Mouse (Mus musculus): ENCODE results near the gene G3bp1. TPM values are rescaled to one million over a fixed set of nuclear protein-coding genes. Genes with fewer than 3 reads are reported as not detected.
A peak's percentile ranks its signal among the peaks of the same experiment; 100 is the strongest.

G3bp1 gene
- total and polyA plus RNA-seq, 2 experiments from 2014 or later, result 48.5 to 59.4 TPM

DNA sequence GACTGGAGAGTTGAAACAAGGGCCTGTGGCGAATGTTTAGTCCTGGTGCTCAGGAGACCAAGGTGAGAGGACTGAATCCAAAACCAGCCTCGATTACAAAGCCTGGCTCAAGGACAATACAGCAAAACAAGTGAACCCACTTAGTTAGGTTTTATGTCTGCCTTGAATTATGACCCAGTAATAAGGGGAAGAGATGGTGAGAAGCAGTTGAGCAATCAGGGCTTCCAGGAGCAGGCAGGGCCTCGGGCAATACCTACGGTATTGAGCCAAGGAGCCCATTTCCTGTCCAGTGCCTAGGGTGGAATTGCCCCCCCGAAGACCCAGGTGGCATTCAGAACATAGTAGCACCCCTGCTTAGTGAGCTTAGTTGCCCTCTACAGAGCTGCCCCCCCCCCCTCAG is 33.4 kb downstream of the G3bp1 start:
- no peaks in the 10 kb centered on the region for H3K4me1 ChIP-seq (ENCODE audit: control insufficient read depth, insufficient read depth)
- H3K4me2 ChIP-seq (ENCODE audit: low read depth, low read length), result no peak overlapping the region
- no peak overlapping the region for H3K4me3 ChIP-seq (ENCODE audit: low read depth, low read length)
- no peak overlapping the region for H3K9ac ChIP-seq (replicated peaks; ENCODE audit: low read depth, low read length)
- TF ChIP-seq CTCF (IDR thresholded peaks at IDR 0.05; ENCODE audit: low read depth) (no peak), EP300 (IDR thresholded peaks at IDR 0.05; ENCODE audit: low read depth) (no peak)
- H3K9me3 ChIP-seq (replicated peaks; ENCODE audit: control insufficient read depth, low read length), result no peaks in the 10 kb centered on the region
- H3K27ac ChIP-seq (ENCODE audit: low read depth), result no peak overlapping the region
- 81% methylated on average over 5 of the region's 5 CpGs for WGBS
- H3K27me3 ChIP-seq (ENCODE audit: control insufficient read depth, insufficient read depth, low read length), result no peaks in the 10 kb centered on the region
- ATAC-seq (ENCODE audit: insufficient read depth, low read depth) (no peak), DNase-seq (ENCODE audit: low spot score) (no peak)
- H3K36me3 ChIP-seq (replicated peaks; ENCODE audit: control insufficient read depth, insufficient read depth, low read length), result peaks cover 40% of the 10 kb centered on the region

DNA sequence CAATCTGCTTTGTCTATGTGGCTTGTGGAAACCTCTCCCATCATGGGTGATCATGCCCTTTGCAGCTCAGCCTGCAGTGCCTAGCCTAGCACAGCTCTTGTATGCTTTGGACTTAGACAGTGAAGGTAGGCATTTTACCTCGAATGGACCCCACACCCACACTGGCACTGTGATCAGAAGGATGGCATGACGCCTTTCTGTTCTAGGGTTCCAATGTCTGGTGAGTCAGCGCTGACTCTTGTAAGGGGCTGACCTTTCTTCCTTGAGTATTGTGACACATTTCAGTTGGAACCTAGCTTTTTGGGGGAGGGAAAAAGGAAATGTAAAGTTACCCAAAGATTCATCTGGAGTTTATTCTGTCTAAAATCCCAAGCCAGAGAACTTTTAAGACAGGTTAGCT is 36.0 kb downstream of the G3bp1 start:
- Histone ChIP-seq H3K4me1 (ENCODE audit: control insufficient read depth, insufficient read depth) (no peaks in the 10 kb centered on the region), H3K4me2 (ENCODE audit: low read depth, low read length) (no peak overlapping the region), H3K4me3 (ENCODE audit: low read depth, low read length) (no peak overlapping the region), H3K27ac (ENCODE audit: low read depth) (no peak overlapping the region), H3K9me3 (replicated peaks; ENCODE audit: control insufficient read depth, low read length) (no peaks in the 10 kb centered on the region), H3K27me3 (ENCODE audit: control insufficient read depth, insufficient read depth, low read length) (no peaks in the 10 kb centered on the region), H3K36me3 (replicated peaks; ENCODE audit: control insufficient read depth, insufficient read depth, low read length) (peaks cover 21% of the 10 kb centered on the region), H3K9ac (replicated peaks; ENCODE audit: low read depth, low read length) (no peak overlapping the region)
- DNase-seq (ENCODE audit: low spot score) (no peak), ATAC-seq (ENCODE audit: insufficient read depth, low read depth) (no peak)
- no peak for TF ChIP-seq EP300 (IDR thresholded peaks at IDR 0.05; ENCODE audit: low read depth)
- TF ChIP-seq CTCF (IDR thresholded peaks at IDR 0.05; ENCODE audit: low read depth), result no peak
- WGBS, result 81% methylated on average over 3 of the region's 3 CpGs

DNA sequence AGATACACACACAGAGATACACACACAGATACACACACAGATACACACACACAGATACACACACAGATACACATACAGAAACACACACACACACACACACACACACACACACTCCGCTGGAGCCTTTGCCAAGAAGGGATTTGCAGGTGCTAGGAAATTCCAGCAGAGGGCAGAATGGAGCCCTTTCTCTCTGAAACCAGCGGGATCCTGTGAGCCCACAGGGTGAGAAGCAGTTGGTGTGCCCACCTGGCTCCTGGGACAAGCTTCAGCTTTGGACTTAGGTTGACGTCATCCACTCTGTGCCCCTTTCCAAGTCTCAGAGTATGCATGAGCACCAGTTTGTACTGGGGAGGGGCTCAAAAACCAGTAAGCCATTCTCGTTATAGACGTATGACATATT is 41.9 kb downstream of the G3bp1 start:
- Histone ChIP-seq H3K9me3 (replicated peaks; ENCODE audit: control insufficient read depth, low read length) (no peaks in the 10 kb centered on the region), H3K36me3 (replicated peaks; ENCODE audit: control insufficient read depth, insufficient read depth, low read length) (no peaks in the 10 kb centered on the region), H3K9ac (replicated peaks; ENCODE audit: low read depth, low read length) (no peak overlapping the region), H3K4me1 (ENCODE audit: control insufficient read depth, insufficient read depth) (no peaks in the 10 kb centered on the region), H3K4me2 (ENCODE audit: low read depth, low read length) (no peak overlapping the region), H3K27ac (ENCODE audit: low read depth) (no peak overlapping the region), H3K4me3 (ENCODE audit: low read depth, low read length) (no peak overlapping the region), H3K27me3 (ENCODE audit: control insufficient read depth, insufficient read depth, low read length) (no peaks in the 10 kb centered on the region)
- ATAC-seq (ENCODE audit: insufficient read depth, low read depth), result no peak
- WGBS, result 48% methylated on average over 5 of the region's 5 CpGs
- DNase-seq (ENCODE audit: low spot score), result no peak
- TF ChIP-seq CTCF (IDR thresholded peaks at IDR 0.05; ENCODE audit: low read depth), result peak; percentile 34
- no peak for TF ChIP-seq EP300 (IDR thresholded peaks at IDR 0.05; ENCODE audit: low read depth)

DNA sequence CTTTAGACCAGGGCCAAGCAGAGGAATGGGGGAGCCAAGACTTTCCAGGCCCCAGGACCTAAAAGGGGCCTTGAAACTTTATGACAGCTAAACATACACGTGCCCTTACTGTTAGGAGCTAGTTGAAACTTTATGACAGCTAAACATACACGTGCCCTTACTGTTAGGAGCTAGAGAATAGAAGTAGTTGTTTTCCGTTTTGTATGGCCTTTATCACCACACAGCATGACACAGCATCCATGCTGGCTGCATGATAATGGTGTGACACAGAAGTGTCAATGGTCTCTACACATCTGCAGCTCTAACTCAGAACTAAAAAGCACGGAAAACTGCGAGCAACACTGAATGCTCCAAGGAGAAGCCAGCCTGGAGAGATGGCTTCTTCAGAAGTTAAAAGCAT is 48.2 kb downstream of the G3bp1 start:
- Histone ChIP-seq H3K9me3 (replicated peaks; ENCODE audit: control insufficient read depth, low read length) (no peaks in the 10 kb centered on the region), H3K9ac (replicated peaks; ENCODE audit: low read depth, low read length) (no peak overlapping the region), H3K4me1 (ENCODE audit: control insufficient read depth, insufficient read depth) (no peaks in the 10 kb centered on the region), H3K36me3 (replicated peaks; ENCODE audit: control insufficient read depth, insufficient read depth, low read length) (no peaks in the 10 kb centered on the region), H3K27me3 (ENCODE audit: control insufficient read depth, insufficient read depth, low read length) (no peaks in the 10 kb centered on the region), H3K4me2 (ENCODE audit: low read depth, low read length) (no peak overlapping the region), H3K4me3 (ENCODE audit: low read depth, low read length) (no peak overlapping the region), H3K27ac (ENCODE audit: low read depth) (no peak overlapping the region)
- ATAC-seq (ENCODE audit: insufficient read depth, low read depth) (no peak), DNase-seq (ENCODE audit: low spot score) (no peak)
- no peak for TF ChIP-seq CTCF (IDR thresholded peaks at IDR 0.05; ENCODE audit: low read depth)
- no peak for TF ChIP-seq EP300 (IDR thresholded peaks at IDR 0.05; ENCODE audit: low read depth)
- 71% methylated on average over 5 of the region's 5 CpGs for WGBS

DNA sequence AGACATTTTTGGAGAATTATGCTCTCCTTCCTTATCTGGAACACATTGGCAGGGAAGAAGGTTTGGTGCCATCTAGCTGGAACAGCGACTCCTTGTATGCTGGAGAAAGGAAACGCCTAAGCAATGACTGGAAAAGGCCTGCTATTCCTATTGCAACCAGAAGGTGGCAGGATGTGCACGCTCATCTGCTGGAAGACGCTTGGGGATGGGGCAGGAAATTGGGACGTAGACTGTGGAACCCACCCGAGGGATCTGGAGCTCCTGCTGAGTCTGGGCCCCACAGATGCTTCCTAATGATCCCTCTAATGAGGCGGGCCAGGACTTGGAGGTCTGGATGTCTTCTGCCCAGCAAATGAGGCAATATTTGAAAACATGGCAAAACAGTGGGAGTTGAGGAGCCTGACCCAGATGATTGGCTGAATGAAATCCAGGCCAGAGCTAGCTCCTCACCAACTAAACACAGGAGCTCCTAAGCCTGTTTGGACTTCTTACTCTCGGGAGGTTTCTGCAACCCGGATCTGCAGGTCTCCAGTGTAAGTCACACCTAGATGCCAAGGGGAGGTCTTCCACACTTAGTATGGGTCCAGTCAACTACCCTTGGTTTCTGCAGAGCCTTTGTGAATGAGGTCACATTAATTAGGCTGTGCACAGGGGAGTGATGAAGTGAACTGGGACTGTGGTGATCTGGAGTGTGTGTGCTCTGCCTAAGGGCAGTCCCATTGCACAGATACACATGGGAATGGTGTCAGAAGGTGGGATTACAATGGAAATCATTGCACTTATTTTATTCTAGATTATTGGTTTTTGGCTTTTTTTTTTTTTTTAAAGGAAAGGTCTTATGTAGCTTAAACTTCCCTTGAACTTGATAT is 49.6 kb downstream of the G3bp1 start:
- Histone ChIP-seq H3K36me3 (replicated peaks; ENCODE audit: control insufficient read depth, insufficient read depth, low read length) (no peaks in the 10 kb centered on the region), H3K4me1 (ENCODE audit: control insufficient read depth, insufficient read depth) (no peaks in the 10 kb centered on the region), H3K4me2 (ENCODE audit: low read depth, low read length) (no peak overlapping the region), H3K27ac (ENCODE audit: low read depth) (no peak overlapping the region), H3K27me3 (ENCODE audit: control insufficient read depth, insufficient read depth, low read length) (no peaks in the 10 kb centered on the region), H3K9me3 (replicated peaks; ENCODE audit: control insufficient read depth, low read length) (no peaks in the 10 kb centered on the region), H3K4me3 (ENCODE audit: low read depth, low read length) (no peak overlapping the region), H3K9ac (replicated peaks; ENCODE audit: low read depth, low read length) (no peak overlapping the region)
- ATAC-seq (ENCODE audit: insufficient read depth, low read depth), result peak; percentile 36; the same call in 1 of the 2 replicates
- TF ChIP-seq EP300 (IDR thresholded peaks at IDR 0.05; ENCODE audit: low read depth) (no peak), CTCF (IDR thresholded peaks at IDR 0.05; ENCODE audit: low read depth) (peak; percentile 97)
- WGBS, result 3% methylated on average over 9 of the region's 9 CpGs
- DNase-seq (ENCODE audit: low spot score), result peak; percentile 73
